In the genomic region with DNA sequence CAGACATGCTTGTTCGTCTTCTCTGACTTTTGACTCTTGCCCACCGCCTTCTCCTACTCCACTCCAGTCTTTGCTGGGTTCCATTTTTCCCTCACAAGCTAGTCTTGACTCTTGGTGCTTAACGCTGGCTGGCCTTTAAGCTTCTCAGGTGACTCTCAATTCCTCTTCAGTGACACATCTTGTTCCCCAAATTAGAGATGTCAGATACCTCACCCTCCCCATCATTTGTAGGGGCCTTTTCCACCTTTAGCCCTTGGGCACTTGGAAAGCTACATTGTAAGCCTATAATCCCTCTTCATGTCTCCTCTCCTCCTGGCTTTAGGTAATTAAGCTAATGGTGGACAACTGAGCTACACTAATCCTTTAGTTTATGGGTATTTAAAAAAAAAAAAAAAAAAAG, we compare ENCODE assay signal across 31 mouse cellular contexts.
"Had no signal": no experiment of that assay in that cellular context is flagged by ENCODE, and none has a peak within 500 bp of the region (broad histone marks: within the 10 kb centered on the region; RNA-seq: fewer than 3 reads in every experiment).

No protein-coding gene starts in this region.

- H3K9me3 ChIP-seq: limb, embryonic 10.5 days; limb, embryonic 12.5 days; limb, embryonic 13.5 days; limb, embryonic 15.5 days; liver, embryonic 12.5 days; liver, embryonic 13.5 days; liver, embryonic 15.5 days; lung, embryonic 15.5 days; megakaryocyte, embryonic 14.5 days; midbrain, embryonic 12.5 days; midbrain, embryonic 13.5 days; midbrain, embryonic 15.5 days had no signal

- DNase-seq: left cerebral cortex, postnatal 4 days; liver; liver, embryonic 13.5 days; liver, postnatal 0 days; lung, adult 18-20 months; lung, adult 2 months; lung, embryonic 14.5 days; lung, postnatal 10 days; lung, postnatal 14 days; lung, postnatal 36 days; lung, postnatal 4 days; midbrain, embryonic 14.5 days had no signal

- H3K4me2 ChIP-seq: limb, embryonic 12.5 days; limb, embryonic 13.5 days; limb, embryonic 15.5 days; liver, embryonic 11.5 days; liver, embryonic 12.5 days; liver, embryonic 13.5 days; liver, embryonic 15.5 days; lung, embryonic 14.5 days; lung, embryonic 15.5 days; midbrain, embryonic 11.5 days; midbrain, embryonic 12.5 days; midbrain, embryonic 13.5 days; midbrain, embryonic 15.5 days had no signal

- H3K27ac ChIP-seq: limb, embryonic 10.5 days; limb, embryonic 12.5 days; limb, embryonic 13.5 days; limb, embryonic 15.5 days; liver, embryonic 12.5 days; liver, embryonic 13.5 days; liver, embryonic 14.5 days; liver, embryonic 15.5 days; lung, embryonic 15.5 days; macrophage; midbrain, embryonic 10.5 days; midbrain, embryonic 12.5 days; midbrain, embryonic 13.5 days; midbrain, embryonic 15.5 days had no signal

- ATAC-seq: liver, embryonic 12.5 days; liver, postnatal 0 days; lung, postnatal 0 days; midbrain, embryonic 13.5 days; midbrain, embryonic 15.5 days; midbrain, embryonic 16.5 days had no signal

- H3K27me3 ChIP-seq: limb, embryonic 12.5 days; limb, embryonic 13.5 days; limb, embryonic 15.5 days; liver, embryonic 12.5 days; liver, embryonic 13.5 days; liver, embryonic 15.5 days; lung, embryonic 15.5 days had no signal

- H3K9ac ChIP-seq: limb, embryonic 12.5 days; limb, embryonic 13.5 days; limb, embryonic 15.5 days; liver, embryonic 12.5 days; liver, embryonic 13.5 days; liver, embryonic 14.5 days; liver, embryonic 15.5 days; liver, postnatal 0 days; lung, embryonic 14.5 days; lung, embryonic 15.5 days; midbrain, embryonic 12.5 days; midbrain, embryonic 13.5 days; midbrain, embryonic 15.5 days had no signal

- H3K4me1 ChIP-seq: limb, embryonic 15.5 days had no signal

- H3K36me3 ChIP-seq: limb, embryonic 10.5 days; limb, embryonic 12.5 days; limb, embryonic 13.5 days; limb, embryonic 15.5 days; liver, embryonic 12.5 days; liver, embryonic 13.5 days; liver, embryonic 15.5 days; lung, embryonic 15.5 days; midbrain, embryonic 10.5 days; midbrain, embryonic 12.5 days; midbrain, embryonic 13.5 days; midbrain, embryonic 15.5 days had no signal

- H3K4me3 ChIP-seq: limb, embryonic 10.5 days; limb, embryonic 12.5 days; limb, embryonic 13.5 days; limb, embryonic 15.5 days; liver, embryonic 12.5 days; liver, embryonic 13.5 days; liver, embryonic 15.5 days; lung, embryonic 15.5 days; megakaryocyte, embryonic 14.5 days; midbrain, embryonic 10.5 days; midbrain, embryonic 12.5 days; midbrain, embryonic 13.5 days; midbrain, embryonic 15.5 days; myocyte had no signal
